Mouse (Mus musculus) embryonic facial prominence, embryonic 15.5 days (tissue): ENCODE results near the gene Maml3. TPM values are rescaled to one million over a fixed set of nuclear protein-coding genes. Genes with fewer than 3 reads are reported as not detected.

Experiments
- ATAC-seq: fragments of 200-750 bp; cut with Nextera tagmentation; 2 replicates; pipeline ENCODE4 v1.8.0; 2017; ENCODE audit warnings: low read depth, moderate TSS enrichment; ENCODE audit not compliant: insufficient number of reproducible peaks, low FRiP score, low TSS enrichment
- H3K27ac ChIP-seq: fragments of 300-500 bp; sonication (generic); replicated peaks from 2 replicates; pipeline ENCODE4 v1.5.1; 2015; ENCODE audit warnings: mild to moderate bottlenecking, inconsistent platforms
- H3K27me3 ChIP-seq: fragments of 300-500 bp; sonication (generic); 2 replicates; pipeline ENCODE4 v1.6.1; 2015; ENCODE audit warnings: inconsistent platforms
- H3K36me3 ChIP-seq: fragments of 300-500 bp; sonication (generic); 2 replicates; pipeline ENCODE4 v1.6.1; 2015; ENCODE audit warnings: mild to moderate bottlenecking, inconsistent platforms
- H3K4me1 ChIP-seq: fragments of 300-500 bp; sonication (generic); 2 replicates; pipeline ENCODE4 v1.6.1; 2015; ENCODE audit warnings: inconsistent platforms
- H3K4me2 ChIP-seq: fragments of 300-500 bp; sonication (generic); replicated peaks from 2 replicates; pipeline ENCODE4 v1.6.1; 2015; ENCODE audit warnings: mild to moderate bottlenecking, inconsistent platforms
- H3K4me3 ChIP-seq: fragments of 300-500 bp; sonication (generic); replicated peaks from 2 replicates; pipeline ENCODE4 v1.5.1; 2015; ENCODE audit warnings: mild to moderate bottlenecking, inconsistent platforms
- H3K9ac ChIP-seq: fragments of 300-500 bp; sonication (generic); 2 replicates; pipeline ENCODE4 v1.6.1; 2015; ENCODE audit warnings: inconsistent platforms
- H3K9me3 ChIP-seq: fragments of 300-500 bp; sonication (generic); replicated peaks from 2 replicates; pipeline ENCODE4 v1.6.1; 2016; ENCODE audit warnings: inconsistent platforms
- WGBS: fragments of 180-500 bp; shearing (Covaris S2); methylation state at CpG from one replicate; pipeline ENCODE4 v1.1.7; 2015; 5-methylcytosine and 5-hydroxymethylcytosine counted together
- polyA plus RNA-seq: library from polyadenylated mRNA; unstranded; fragments of >200 nt; fragmentation: Nextera tagmentation; extraction: Ambion mirVana; gene quantifications from 2 replicates; pipeline ENCODE4 v1.2.1, GENCODE M21; 2015

Maml3 gene
- polyA plus RNA-seq, 1 experiment from 2014 or later: 6.5 TPM

GRCm38 (mm10) chr3:51717909-51718308 lies 387.0 kb downstream of the Maml3 start:
- H3K4me2 ChIP-seq: no peak overlapping the region
- no peaks in the 10 kb centered on the region for H3K9me3 ChIP-seq
- ATAC-seq: no peak
- no peak overlapping the region for H3K4me3 ChIP-seq
- no peak overlapping the region for H3K9ac ChIP-seq
- no peak overlapping the region for H3K27ac ChIP-seq
- 66% methylated on average over 4 of the region's 4 CpGs for WGBS
- no peaks in the 10 kb centered on the region for H3K36me3 ChIP-seq
- H3K27me3 ChIP-seq: no peaks in the 10 kb centered on the region
- peaks cover 15% of the 10 kb centered on the region for H3K4me1 ChIP-seq

- H3K4me2 ChIP-seq: no peak overlapping the region
- H3K9me3 ChIP-seq: no peaks in the 10 kb centered on the region
- H3K27me3 ChIP-seq: no peaks in the 10 kb centered on the region
- no peaks in the 10 kb centered on the region for H3K36me3 ChIP-seq
- H3K4me1 ChIP-seq: peaks cover 16% of the 10 kb centered on the region
- no peak overlapping the region for H3K4me3 ChIP-seq
- no peak overlapping the region for H3K9ac ChIP-seq
- no peak for ATAC-seq
- 31% methylated on average over 3 of the region's 3 CpGs for WGBS
- no peak overlapping the region for H3K27ac ChIP-seq
Observed at GRCm38 (mm10) chr3:51717455-51717854, 387.4 kb downstream of the Maml3 start.

- Histone ChIP-seq H3K4me3 (no peak overlapping the region), H3K4me1 (peaks cover 19% of the 10 kb centered on the region), H3K36me3 (no peaks in the 10 kb centered on the region), H3K4me2 (no peak overlapping the region), H3K9me3 (no peaks in the 10 kb centered on the region), H3K27ac (no peak overlapping the region), H3K27me3 (no peaks in the 10 kb centered on the region), H3K9ac (no peak overlapping the region)
- 82% methylated on average over 5 of the region's 5 CpGs for WGBS
- ATAC-seq: no peak
Observed at GRCm38 (mm10) chr3:51714469-51714868, 390.4 kb downstream of the Maml3 start.

- 14% methylated on average over 8 of the region's 8 CpGs for WGBS
- Histone ChIP-seq H3K27ac (0 out of 2 replicates have a peak overlapping the region, but pooled peaks have one; percentile 2), H3K9ac (no peak overlapping the region), H3K4me3 (no peak overlapping the region), H3K27me3 (no peaks in the 10 kb centered on the region), H3K9me3 (no peaks in the 10 kb centered on the region), H3K4me2 (no peak overlapping the region), H3K4me1 (peaks cover 32% of the 10 kb centered on the region), H3K36me3 (no peaks in the 10 kb centered on the region)
- no peak for ATAC-seq
Observed at GRCm38 (mm10) chr3:51713233-51713632, 391.6 kb downstream of the Maml3 start.

- 23% methylated on average over 3 of the region's 3 CpGs for WGBS
- H3K9me3 ChIP-seq: no peaks in the 10 kb centered on the region
- no peak overlapping the region for H3K27ac ChIP-seq
Observed at GRCm38 (mm10) chr3:51712382-51712781, 392.5 kb downstream of the Maml3 start.

GRCm38 (mm10) chr3:51708746-51709411 lies 396.0 kb downstream of the Maml3 start:
- no peaks in the 10 kb centered on the region for H3K36me3 ChIP-seq
- H3K4me2 ChIP-seq: peak overlapping the region; percentile 24
- H3K9ac ChIP-seq: no peak overlapping the region
- H3K27me3 ChIP-seq: no peaks in the 10 kb centered on the region
- H3K9me3 ChIP-seq: no peaks in the 10 kb centered on the region
- WGBS: 54% methylated on average over 21 of the region's 21 CpGs
- peak; percentile 84 for ATAC-seq
- H3K4me3 ChIP-seq: peak overlapping the region; percentile 12; the same call in 1 of the 2 replicates
- H3K4me1 ChIP-seq: peaks cover 30% of the 10 kb centered on the region
- peak overlapping the region; percentile 82 for H3K27ac ChIP-seq

More at GRCm38 (mm10) chr3:51712382-51712781, 392.5 kb downstream of the Maml3 start:
- peaks cover 31% of the 10 kb centered on the region for H3K4me1 ChIP-seq
- H3K4me3 ChIP-seq: no peak overlapping the region
- no peak overlapping the region for H3K9ac ChIP-seq
- no peaks in the 10 kb centered on the region for H3K36me3 ChIP-seq
- no peak overlapping the region for H3K4me2 ChIP-seq
- no peak for ATAC-seq
- no peaks in the 10 kb centered on the region for H3K27me3 ChIP-seq

GRCm38 (mm10) chr3:51708375-51708745 lies 396.5 kb downstream of the Maml3 start:
- Histone ChIP-seq H3K4me2 (0 out of 2 replicates have a peak overlapping the region, but pooled peaks have one; percentile 24), H3K9me3 (no peaks in the 10 kb centered on the region), H3K27me3 (no peaks in the 10 kb centered on the region), H3K27ac (peak overlapping the region; percentile 82; the same call in 1 of the 2 replicates), H3K36me3 (no peaks in the 10 kb centered on the region), H3K4me1 (peaks cover 28% of the 10 kb centered on the region), H3K9ac (no peak overlapping the region), H3K4me3 (no peak overlapping the region)
- 41% methylated on average over 1 of the region's 1 CpGs for WGBS
- ATAC-seq: no peak; the same call in 1 of the 2 replicates

- H3K27me3 ChIP-seq: no peaks in the 10 kb centered on the region
- no peak overlapping the region for H3K4me2 ChIP-seq
- no peaks in the 10 kb centered on the region for H3K9me3 ChIP-seq
- WGBS: 84% methylated on average over 7 of the region's 7 CpGs
- H3K9ac ChIP-seq: no peak overlapping the region
- H3K36me3 ChIP-seq: no peaks in the 10 kb centered on the region
- ATAC-seq: no peak
- no peak overlapping the region for H3K27ac ChIP-seq
- peaks cover 51% of the 10 kb centered on the region for H3K4me1 ChIP-seq
- no peak overlapping the region for H3K4me3 ChIP-seq
Observed at GRCm38 (mm10) chr3:51705220-51705619, 399.7 kb downstream of the Maml3 start.

GRCm38 (mm10) chr3:51703478-51703877 lies 401.4 kb downstream of the Maml3 start:
- peaks cover 41% of the 10 kb centered on the region for H3K4me1 ChIP-seq
- no peak for ATAC-seq
- no peak overlapping the region for H3K9ac ChIP-seq
- H3K4me2 ChIP-seq: no peak overlapping the region
- no peaks in the 10 kb centered on the region for H3K9me3 ChIP-seq
- 47% methylated on average over 8 of the region's 8 CpGs for WGBS
- H3K27ac ChIP-seq: no peak overlapping the region
- H3K4me3 ChIP-seq: no peak overlapping the region
- H3K27me3 ChIP-seq: no peaks in the 10 kb centered on the region
- H3K36me3 ChIP-seq: no peaks in the 10 kb centered on the region

- no peak overlapping the region for H3K4me2 ChIP-seq
- no peak for ATAC-seq
- H3K36me3 ChIP-seq: no peaks in the 10 kb centered on the region
- no peak overlapping the region for H3K4me3 ChIP-seq
- H3K9me3 ChIP-seq: no peaks in the 10 kb centered on the region
- no peak overlapping the region; the same call in 1 of the 2 replicates for H3K27ac ChIP-seq
- 45% methylated on average over 8 of the region's 8 CpGs for whole genome bisulfite sequencing
- no peaks in the 10 kb centered on the region for H3K27me3 ChIP-seq
- H3K9ac ChIP-seq: no peak overlapping the region
- H3K4me1 ChIP-seq: peaks cover 35% of the 10 kb centered on the region
Observed at GRCm38 (mm10) chr3:51702701-51703286, 402.1 kb downstream of the Maml3 start.

GRCm38 (mm10) chr3:51701950-51702349 lies 402.9 kb downstream of the Maml3 start:
- Histone ChIP-seq H3K4me3 (peak overlapping the region; percentile 46), H3K27ac (peak overlapping the region; percentile 86), H3K4me2 (peak overlapping the region; percentile 81), H3K36me3 (no peaks in the 10 kb centered on the region), H3K9ac (peak overlapping the region; percentile 15; the same call in 1 of the 2 replicates), H3K27me3 (no peaks in the 10 kb centered on the region), H3K4me1 (peaks cover 35% of the 10 kb centered on the region), H3K9me3 (no peaks in the 10 kb centered on the region)
- WGBS: 9% methylated on average over 13 of the region's 13 CpGs
- ATAC-seq: peak; percentile 65; the same call in 1 of the 2 replicates
